Mouse (Mus musculus) embryonic fibroblast, embryonic 13.5 days (primary cell): ENCODE results near the gene Ccnb3.

Source experiments
- CTCF ChIP-seq: IDR thresholded peaks from 2 replicates; pipeline ENCODE4 v1.5.1; 2011; ENCODE audit warnings: mild to moderate bottlenecking, control low read depth, low read length, moderate library complexity, borderline replicate concordance; ENCODE audit not compliant: insufficient read depth
- POLR2A ChIP-seq: IDR thresholded peaks from 2 replicates; pipeline ENCODE4 v1.6.1; 2011; ENCODE audit warnings: low read depth, mild to moderate bottlenecking, control low read depth, low read length, moderate library complexity

GRCm38 (mm10) chrX:7064109-7064508, 22.7 kb upstream of the Ccnb3 start:
- TF ChIP-seq CTCF, result no peak
- TF ChIP-seq POLR2A, result no peak
